Mouse (Mus musculus) limb, embryonic 11.5 days (tissue): Measurements from ENCODE around the gene Adam19. TPM values are rescaled to one million over a fixed set of nuclear protein-coding genes. Genes with fewer than 3 reads are reported as not detected.

Experiments used
- ATAC-seq: fragments of 200-750 bp; cut with Nextera tagmentation; 2 replicates; pipeline ENCODE4 v1.8.0; 2017; ENCODE audit warnings: low read depth; ENCODE audit not compliant: insufficient number of reproducible peaks, low FRiP score, low TSS enrichment
- DNase-seq: peaks from one replicate; pipeline ENCODE4 v3.0.0-alpha.2; 2015; ENCODE audit warnings: low spot score
- H3K27ac ChIP-seq: fragments of 300-500 bp; sonication (generic); replicated peaks from 2 replicates; pipeline ENCODE4 v1.5.1; 2014; ENCODE audit warnings: low read depth, mild to moderate bottlenecking, low read length
- H3K27me3 ChIP-seq: fragments of 300-500 bp; sonication (generic); 2 replicates; pipeline ENCODE4 v1.6.1; 2014; ENCODE audit warnings: mild to moderate bottlenecking, low read length, mixed read lengths; ENCODE audit not compliant: control insufficient read depth, insufficient read depth
- H3K36me3 ChIP-seq: fragments of 300-500 bp; sonication (generic); 2 replicates; pipeline ENCODE4 v1.6.1; 2014; ENCODE audit warnings: mild to moderate bottlenecking, low read length, moderate library complexity, mixed read lengths; ENCODE audit not compliant: control insufficient read depth, insufficient read depth
- H3K4me1 ChIP-seq: fragments of 300-500 bp; sonication (generic); 2 replicates; pipeline ENCODE4 v1.6.1; 2014; ENCODE audit warnings: low read length, mixed read lengths; ENCODE audit not compliant: control insufficient read depth, insufficient read depth
- H3K4me2 ChIP-seq: fragments of 300-500 bp; sonication (generic); 2 replicates; pipeline ENCODE4 v1.6.1; 2014; ENCODE audit warnings: low read depth, mild to moderate bottlenecking, moderate library complexity; ENCODE audit not compliant: severe bottlenecking
- H3K4me3 ChIP-seq: fragments of 300-500 bp; sonication (generic); 2 replicates; pipeline ENCODE4 v1.5.1; 2014; ENCODE audit warnings: low read depth, low read length
- H3K9ac ChIP-seq: fragments of 300-500 bp; sonication (generic); 2 replicates; pipeline ENCODE4 v1.6.1; 2014; ENCODE audit warnings: mild to moderate bottlenecking, low read length
- H3K9me3 ChIP-seq: fragments of 300-500 bp; sonication (generic); 2 replicates; pipeline ENCODE4 v1.6.1; 2016; ENCODE audit warnings: low read length; ENCODE audit not compliant: control insufficient read depth
- WGBS: fragments of 180-500 bp; shearing (Covaris S2); extraction: QIAGEN DNeasy Blood & Tissue Kit; methylation state at CpG from one replicate; pipeline ENCODE4 v1.1.7; 2014; 5-methylcytosine and 5-hydroxymethylcytosine counted together
- polyA plus RNA-seq: library from polyadenylated mRNA; unstranded; fragments of >200 nt; fragmentation: Nextera tagmentation; extraction: Ambion mirVana; gene quantifications from 2 replicates; pipeline ENCODE4 v1.2.1, GENCODE M21; 2014

Adam19 gene
- polyA plus RNA-seq, 1 experiment from 2014 or later = 11.0 TPM

DNA sequence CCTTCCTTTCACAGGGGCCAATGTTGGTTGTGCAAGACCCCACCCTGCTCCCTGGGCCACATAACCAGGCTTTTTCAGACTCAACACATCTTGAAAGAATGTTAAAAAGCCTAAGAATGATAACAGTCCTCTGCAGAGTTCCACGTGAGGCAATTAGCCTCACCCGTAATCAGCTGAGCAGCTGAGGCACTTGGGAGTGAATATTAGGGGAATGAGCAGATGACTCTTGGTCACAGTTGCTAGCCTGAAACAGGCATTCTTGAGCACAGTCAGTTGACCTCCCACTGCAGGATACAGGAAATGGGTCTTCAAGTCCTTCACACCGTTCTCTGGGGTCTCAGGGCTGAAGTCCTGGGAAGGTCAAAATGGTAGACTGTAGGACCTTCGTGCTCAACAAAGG is 65.9 kb downstream of the Adam19 start:
- peaks cover 5% of the 10 kb centered on the region; the same call in 1 of the 2 replicates for H3K4me1 ChIP-seq
- ATAC-seq (no peak), DNase-seq (no peak)
- WGBS = 81% methylated on average over 4 of the region's 4 CpGs
- no peaks in the 10 kb centered on the region for H3K36me3 ChIP-seq
- H3K27ac ChIP-seq = no peak overlapping the region
- no peaks in the 10 kb centered on the region for H3K9me3 ChIP-seq
- H3K9ac ChIP-seq = no peak overlapping the region
- no peak overlapping the region for H3K4me2 ChIP-seq
- no peaks in the 10 kb centered on the region for H3K27me3 ChIP-seq
- no peak overlapping the region for H3K4me3 ChIP-seq

DNA sequence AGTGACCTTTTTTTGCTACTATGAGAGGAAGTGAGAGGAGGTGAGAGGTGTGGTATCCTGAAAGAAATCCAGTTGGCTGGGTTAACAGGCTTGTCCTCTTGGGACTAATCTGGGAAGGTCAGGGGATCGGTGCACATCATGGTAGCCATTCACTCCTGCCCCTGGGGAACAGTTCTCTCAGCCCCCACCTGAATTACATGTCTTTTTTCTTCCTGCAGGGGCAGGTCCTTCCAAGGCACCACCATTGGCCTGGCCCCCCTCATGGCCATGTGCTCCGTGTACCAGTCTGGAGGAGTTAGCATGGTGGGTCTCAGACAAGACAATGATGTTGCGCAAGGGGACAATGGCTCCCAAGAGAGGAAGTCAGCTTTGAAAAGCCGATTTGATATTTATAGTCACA is 67.1 kb downstream of the Adam19 start:
- Histone ChIP-seq H3K4me1 (peaks cover 5% of the 10 kb centered on the region; the same call in 1 of the 2 replicates), H3K27me3 (no peaks in the 10 kb centered on the region), H3K27ac (no peak overlapping the region), H3K9ac (no peak overlapping the region), H3K36me3 (no peaks in the 10 kb centered on the region), H3K9me3 (no peaks in the 10 kb centered on the region), H3K4me3 (no peak overlapping the region), H3K4me2 (no peak overlapping the region)
- DNase-seq (no peak), ATAC-seq (no peak)
- 85% methylated on average over 4 of the region's 4 CpGs for WGBS

DNA sequence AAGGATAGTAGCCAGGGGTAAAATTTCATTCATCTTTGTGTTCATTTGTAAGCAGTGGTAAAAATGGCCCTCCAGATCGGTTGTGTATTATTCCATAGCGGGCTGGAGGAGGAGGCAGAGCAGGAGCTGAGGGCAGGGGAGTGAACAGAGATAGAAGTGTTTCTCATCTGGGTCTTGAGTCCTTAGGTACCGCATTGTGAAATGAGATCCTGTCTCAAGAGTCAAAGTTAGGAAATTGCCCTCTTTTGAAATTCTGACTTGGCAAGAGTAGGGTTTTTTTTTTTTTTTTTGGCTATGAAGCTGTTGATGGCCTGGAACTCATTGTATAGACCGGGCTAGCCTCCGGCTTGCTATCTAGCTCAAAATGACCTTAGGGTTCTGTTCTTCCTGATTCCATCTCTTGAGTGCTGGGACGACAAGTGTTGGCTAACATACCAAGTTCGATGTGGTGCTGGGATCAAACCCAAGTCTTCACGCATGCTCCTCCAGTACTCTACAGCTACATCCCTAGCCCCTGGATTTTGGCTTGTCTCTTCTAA is 67.6 kb downstream of the Adam19 start:
- WGBS = 96% methylated on average over 8 of the region's 8 CpGs
- no peak overlapping the region for H3K27ac ChIP-seq
- ATAC-seq (no peak), DNase-seq (no peak)
- H3K4me1 ChIP-seq = peaks cover 5% of the 10 kb centered on the region; the same call in 1 of the 2 replicates
- H3K27me3 ChIP-seq = no peaks in the 10 kb centered on the region
- no peak overlapping the region for H3K9ac ChIP-seq
- H3K4me3 ChIP-seq = no peak overlapping the region
- no peaks in the 10 kb centered on the region for H3K9me3 ChIP-seq
- H3K4me2 ChIP-seq = no peak overlapping the region
- H3K36me3 ChIP-seq = no peaks in the 10 kb centered on the region

DNA sequence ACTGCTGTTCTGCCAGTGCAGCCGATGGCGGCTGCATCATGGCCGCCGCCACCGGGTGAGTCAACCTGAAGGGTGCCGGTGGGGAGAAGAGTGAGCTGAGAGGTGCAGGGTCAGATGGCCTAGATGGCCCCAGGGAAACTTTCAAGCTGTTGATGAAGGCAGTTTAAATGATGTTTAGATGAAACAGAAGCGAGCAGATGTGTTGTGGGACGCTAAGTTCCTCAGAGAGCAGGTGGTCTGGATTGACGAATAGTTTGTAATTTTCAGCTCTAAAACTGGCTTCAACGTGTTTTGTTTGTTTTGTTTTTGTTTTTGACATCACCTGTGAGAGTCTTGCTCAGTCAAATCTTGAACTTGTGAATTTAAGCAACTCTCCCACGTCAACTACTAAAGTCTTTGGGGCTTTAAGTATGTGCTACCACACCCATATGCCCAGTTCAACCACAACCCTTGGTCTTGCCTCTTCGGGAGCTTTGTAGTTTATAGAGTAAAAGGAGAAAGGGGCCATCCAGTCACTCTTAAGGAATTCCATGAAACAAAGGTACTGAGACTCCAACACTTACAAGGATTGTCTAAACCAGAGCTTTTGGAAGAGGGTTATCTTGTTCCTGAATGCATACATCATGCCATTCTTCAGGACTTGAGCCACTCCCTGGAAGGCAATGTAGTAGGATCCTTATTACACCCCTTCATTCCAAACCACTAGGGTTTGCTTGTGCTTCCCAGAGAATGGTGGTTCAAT is 69.5 kb downstream of the Adam19 start:
- H3K27ac ChIP-seq = no peak overlapping the region
- no peaks in the 10 kb centered on the region for H3K27me3 ChIP-seq
- no peak for ATAC-seq
- no peak overlapping the region for H3K4me3 ChIP-seq
- no peak for DNase-seq
- H3K9ac ChIP-seq = no peak overlapping the region
- H3K4me2 ChIP-seq = no peak overlapping the region
- no peaks in the 10 kb centered on the region; the same call in 1 of the 2 replicates for H3K4me1 ChIP-seq
- 91% methylated on average over 12 of the region's 12 CpGs for WGBS
- H3K36me3 ChIP-seq = no peaks in the 10 kb centered on the region; the same call in 1 of the 2 replicates
- H3K9me3 ChIP-seq = no peaks in the 10 kb centered on the region

DNA sequence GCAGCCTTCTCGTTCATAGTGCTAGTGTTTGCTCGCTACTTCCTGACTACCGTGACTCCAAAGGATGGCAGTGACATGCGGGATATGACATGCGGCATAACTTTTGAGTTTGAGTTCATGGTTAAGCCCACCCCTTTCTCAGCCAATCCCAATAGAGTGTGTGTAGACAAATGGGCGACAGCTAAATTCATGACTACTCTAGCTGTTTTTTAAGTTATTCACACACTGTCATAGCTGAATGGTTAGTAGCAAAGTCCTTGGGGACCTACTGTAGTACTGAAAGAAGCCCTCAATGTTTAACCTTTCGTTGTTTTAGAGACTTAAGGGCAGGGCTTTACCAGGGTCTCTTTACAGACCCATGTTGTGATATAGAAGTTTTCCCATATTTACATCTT is 70.0 kb downstream of the Adam19 start:
- no peak for ATAC-seq
- H3K36me3 ChIP-seq = no peaks in the 10 kb centered on the region; the same call in 1 of the 2 replicates

DNA sequence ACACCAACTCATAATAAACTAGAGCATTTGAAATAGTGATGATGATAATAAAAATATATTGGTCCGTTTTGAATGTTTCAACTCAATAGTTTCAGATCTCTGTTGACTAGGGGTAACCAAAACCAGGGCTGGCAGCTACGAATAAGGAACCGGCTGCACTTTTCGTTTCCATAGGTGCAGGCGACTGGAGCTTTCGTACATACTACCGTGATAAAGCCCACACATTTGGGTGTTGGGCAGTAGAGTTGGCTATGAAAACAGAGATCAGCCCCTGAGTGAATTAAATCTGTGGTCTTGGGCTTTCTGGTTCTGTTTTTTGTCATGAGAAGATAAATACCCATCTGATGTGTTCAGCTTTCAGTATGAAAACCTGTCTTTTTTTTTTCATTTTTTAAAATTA is 70.5 kb downstream of the Adam19 start:
- no peak overlapping the region for H3K4me3 ChIP-seq
- no peak overlapping the region for H3K9ac ChIP-seq
- H3K27ac ChIP-seq = no peak overlapping the region
- no peaks in the 10 kb centered on the region for H3K27me3 ChIP-seq
- DNase-seq (no peak), ATAC-seq (no peak)
- H3K4me2 ChIP-seq = no peak overlapping the region
- H3K36me3 ChIP-seq = no peaks in the 10 kb centered on the region; the same call in 1 of the 2 replicates
- H3K4me1 ChIP-seq = no peaks in the 10 kb centered on the region; the same call in 1 of the 2 replicates
- 92% methylated on average over 7 of the region's 7 CpGs for WGBS
- H3K9me3 ChIP-seq = no peaks in the 10 kb centered on the region

More for the DNA sequence above, 70.0 kb downstream of the Adam19 start:
- Histone ChIP-seq H3K4me2 (no peak overlapping the region), H3K27ac (no peak overlapping the region), H3K9me3 (no peaks in the 10 kb centered on the region), H3K4me1 (no peaks in the 10 kb centered on the region; the same call in 1 of the 2 replicates), H3K27me3 (no peaks in the 10 kb centered on the region), H3K9ac (no peak overlapping the region), H3K4me3 (no peak overlapping the region)
- WGBS = 92% methylated on average over 7 of the region's 7 CpGs
- no peak for DNase-seq

DNA sequence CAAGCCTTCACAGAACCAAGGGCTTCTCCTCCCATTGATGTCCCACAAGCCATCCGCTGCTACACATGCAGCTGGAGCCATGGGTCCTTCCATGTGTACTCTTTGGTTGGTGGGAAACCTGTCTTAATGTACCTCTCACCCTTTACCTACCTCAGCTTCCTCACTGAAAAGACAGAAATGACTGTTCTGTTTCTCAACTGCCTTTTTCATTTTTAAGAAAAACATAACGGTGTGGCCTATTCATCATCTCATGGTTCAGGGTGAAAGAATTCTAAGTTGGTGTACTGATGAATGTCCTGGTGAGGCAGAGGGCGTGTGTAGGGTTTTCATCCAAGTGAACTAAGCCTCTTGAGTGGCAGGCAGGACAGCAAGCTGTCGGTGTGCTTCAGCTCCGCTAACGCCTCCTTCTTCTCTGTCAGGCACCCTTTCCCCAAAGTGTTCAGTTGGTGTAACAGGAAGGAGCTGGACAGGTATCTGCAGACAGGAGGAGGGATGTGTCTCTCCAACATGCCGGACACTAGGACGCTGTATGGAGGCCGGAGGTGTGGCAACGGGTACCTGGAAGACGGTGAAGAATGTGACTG is 71.1 kb downstream of the Adam19 start:
- Histone ChIP-seq H3K9ac (no peak overlapping the region), H3K36me3 (no peaks in the 10 kb centered on the region; the same call in 1 of the 2 replicates), H3K27ac (no peak overlapping the region), H3K4me3 (no peak overlapping the region), H3K4me2 (no peak overlapping the region), H3K4me1 (no peaks in the 10 kb centered on the region), H3K9me3 (no peaks in the 10 kb centered on the region), H3K27me3 (no peaks in the 10 kb centered on the region)
- WGBS = 94% methylated on average over 11 of the region's 11 CpGs
- DNase-seq (no peak), ATAC-seq (no peak)

DNA sequence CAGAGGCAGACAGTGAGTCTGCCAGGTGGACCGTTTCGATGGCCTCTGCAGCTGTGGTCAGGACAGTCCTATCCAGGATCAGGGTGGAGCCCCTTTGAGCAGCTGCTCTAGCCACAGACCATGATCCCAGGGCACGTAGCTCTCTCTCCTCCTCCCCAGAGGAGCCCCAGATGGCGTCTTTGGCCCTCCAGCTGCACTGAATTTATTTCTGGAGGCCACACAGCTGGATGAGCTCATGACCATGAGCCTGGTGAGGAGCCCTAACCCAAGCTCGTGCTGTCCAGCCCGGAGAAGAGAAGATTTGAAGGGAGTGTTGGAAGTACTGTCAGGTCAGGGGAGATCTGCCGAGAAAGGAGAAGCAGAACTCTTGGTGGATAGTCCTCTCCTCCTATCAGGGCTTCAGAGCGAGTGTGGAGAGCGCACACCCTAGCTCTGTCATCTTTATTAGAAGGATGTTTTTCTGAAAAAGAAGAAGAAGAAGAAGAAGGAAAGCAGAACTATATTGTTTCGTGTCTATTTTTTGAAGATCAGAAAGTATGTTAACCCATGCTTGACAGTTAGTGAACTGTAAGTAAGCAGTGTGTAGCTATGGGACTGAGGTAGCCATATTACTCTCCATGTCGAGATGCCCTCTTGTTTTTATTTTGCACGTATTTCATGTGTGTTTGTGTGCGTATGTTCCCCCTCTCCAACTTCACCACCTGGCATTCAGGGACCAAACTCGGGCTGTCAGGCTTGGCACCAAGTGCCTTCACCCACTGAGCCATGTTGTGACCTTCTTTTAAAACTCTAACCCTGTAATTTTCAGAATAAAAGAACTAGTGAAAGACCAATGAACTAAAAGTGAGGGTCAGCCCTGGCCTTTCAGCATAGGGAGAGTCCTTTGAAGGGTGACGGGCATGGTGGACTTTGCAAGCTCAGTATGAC is 72.1 kb downstream of the Adam19 start:
- Histone ChIP-seq H3K4me1 (no peaks in the 10 kb centered on the region), H3K4me3 (no peak overlapping the region), H3K36me3 (no peaks in the 10 kb centered on the region; the same call in 1 of the 2 replicates), H3K27ac (no peak overlapping the region), H3K9me3 (no peaks in the 10 kb centered on the region), H3K9ac (no peak overlapping the region), H3K27me3 (no peaks in the 10 kb centered on the region), H3K4me2 (no peak overlapping the region)
- ATAC-seq (no peak), DNase-seq (no peak)
- 78% methylated on average over 15 of the region's 15 CpGs for WGBS
